Mouse (Mus musculus) embryo, embryonic 9.5 days (tissue): ENCODE data around the gene Taok2.

Source experiments
- DNase-seq: peaks from one replicate; pipeline ENCODE4 v3.0.0-alpha.2; 2017; ENCODE audit errors: extremely low spot score

Gene Taok2

GRCm38 (mm10) chr7:126870520-126870891 lies 14.0 kb downstream of the Taok2 start:
- no peak for DNase-seq

- no peak for DNase-seq
Measured at GRCm38 (mm10) chr7:126869780-126870519, 14.6 kb downstream of the Taok2 start.

- no peak for DNase-seq
Measured at GRCm38 (mm10) chr7:126868003-126868402, 16.5 kb downstream of the Taok2 start.

GRCm38 (mm10) chr7:126867534-126867933 lies 17.0 kb downstream of the Taok2 start:
- no peak for DNase-seq

GRCm38 (mm10) chr7:126863791-126864190 lies 20.7 kb downstream of the Taok2 start:
- DNase-seq: no peak

- DNase-seq: peak; percentile 92
Measured at GRCm38 (mm10) chr7:126862147-126862784, 22.2 kb downstream of the Taok2 start, which contains the start of gene Ino80e. Gene Ino80e, minus strand, starts transcription at chr7:126862377.

GRCm38 (mm10) chr7:126861429-126862130 lies 22.9 kb downstream of the Taok2 start, which contains the start of gene Hirip3:
Gene Hirip3, plus strand, starts transcription at chr7:126861972.
- DNase-seq: peak; percentile 95

- no peak for DNase-seq
Measured at GRCm38 (mm10) chr7:126860987-126861386, 23.5 kb downstream of the Taok2 start.

GRCm38 (mm10) chr7:126856741-126857420 lies 27.6 kb downstream of the Taok2 start:
- DNase-seq: no peak

- DNase-seq: no peak
Measured at GRCm38 (mm10) chr7:126855641-126856040, 28.9 kb downstream of the Taok2 start.

- no peak for DNase-seq
Measured at GRCm38 (mm10) chr7:126853454-126853853, 31.0 kb downstream of the Taok2 start.

GRCm38 (mm10) chr7:126851192-126851591 lies 33.3 kb downstream of the Taok2 start:
- no peak for DNase-seq

- no peak for DNase-seq
Measured at GRCm38 (mm10) chr7:126850161-126850560, 34.3 kb downstream of the Taok2 start.

- DNase-seq: no peak
Measured at GRCm38 (mm10) chr7:126848794-126849193, 35.7 kb downstream of the Taok2 start.

GRCm38 (mm10) chr7:126847421-126848398 lies 36.8 kb downstream of the Taok2 start:
- DNase-seq: peak; percentile 68

GRCm38 (mm10) chr7:126847116-126847420 lies 37.4 kb downstream of the Taok2 start, which contains the start of gene Doc2a:
Gene Doc2a, plus strand, starts transcription at chr7:126847416.
- no peak for DNase-seq

GRCm38 (mm10) chr7:126845516-126845915 lies 39.0 kb downstream of the Taok2 start:
- DNase-seq: no peak

GRCm38 (mm10) chr7:126843276-126843675 lies 41.2 kb downstream of the Taok2 start:
- no peak for DNase-seq

GRCm38 (mm10) chr7:126833294-126833693 lies 51.2 kb downstream of the Taok2 start:
- no peak for DNase-seq

- DNase-seq: peak; percentile 76
Measured at GRCm38 (mm10) chr7:126832036-126832598, 52.4 kb downstream of the Taok2 start.

GRCm38 (mm10) chr7:126831539-126831938 lies 53.0 kb downstream of the Taok2 start, which contains the start of gene 4930451I11Rik:
Gene 4930451I11Rik, minus strand, starts transcription at chr7:126831639.
- no peak for DNase-seq
